Mouse (Mus musculus) testis, postnatal 14 days (tissue): ENCODE results near the gene Siva1.

Experiments
- DNase-seq: peaks from one replicate; pipeline ENCODE4 v3.0.0; 2021; ENCODE audit warnings: low spot score

The Siva1 gene

GRCm38 (mm10) chr12:112623742-112624141, 20.7 kb upstream of the Siva1 start:
- no peak for DNase-seq

DNA sequence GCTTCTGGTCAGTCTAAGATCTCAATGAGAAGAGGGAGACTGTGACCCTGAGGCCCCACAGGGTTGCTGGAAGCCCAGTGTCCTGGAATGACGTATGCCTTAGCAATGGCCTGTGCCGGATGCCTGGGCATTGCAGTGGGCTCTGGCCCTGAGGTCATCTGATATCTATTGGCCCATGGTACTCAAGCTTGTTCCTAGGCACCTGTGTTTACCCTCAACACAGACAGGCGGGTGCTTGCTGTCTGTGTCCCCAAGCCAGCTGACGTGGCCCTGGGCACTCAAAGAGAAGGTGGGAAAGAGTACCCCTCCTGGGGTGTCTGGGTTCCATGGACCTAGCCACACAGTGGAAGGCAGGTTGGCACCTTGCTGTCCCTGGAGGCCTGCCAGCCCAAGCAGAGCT, 18.8 kb upstream of the Siva1 start:
- no peak for DNase-seq

DNA sequence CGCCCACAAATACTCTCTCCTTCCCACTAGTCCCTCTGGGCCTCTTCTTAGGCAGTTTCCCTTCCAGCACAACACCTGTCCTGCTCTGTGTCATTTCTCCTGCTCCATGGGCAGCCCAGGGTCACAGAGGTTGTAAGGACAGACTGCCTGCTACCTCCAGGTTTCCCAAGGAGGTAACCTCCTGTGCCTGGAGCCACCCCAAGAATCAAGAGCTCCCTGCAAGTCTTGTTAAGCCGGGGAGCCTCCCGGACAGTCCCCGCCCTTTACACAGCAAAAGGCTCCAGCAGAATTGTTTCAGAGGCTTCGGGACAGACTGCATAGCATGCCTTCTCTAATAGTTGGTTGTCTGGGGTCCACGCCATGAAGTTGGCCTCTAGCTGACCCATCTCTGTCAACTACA, 18.0 kb upstream of the Siva1 start:
- DNase-seq, result no peak

GRCm38 (mm10) chr12:112627097-112627881, 17.2 kb upstream of the Siva1 start:
- no peak for DNase-seq

- DNase-seq, result no peak
These were observed 16.3 kb upstream of the Siva1 start for GRCm38 (mm10) chr12:112628197-112628596.

GRCm38 (mm10) chr12:112628928-112629721, 15.4 kb upstream of the Siva1 start:
- DNase-seq, result no peak

DNA sequence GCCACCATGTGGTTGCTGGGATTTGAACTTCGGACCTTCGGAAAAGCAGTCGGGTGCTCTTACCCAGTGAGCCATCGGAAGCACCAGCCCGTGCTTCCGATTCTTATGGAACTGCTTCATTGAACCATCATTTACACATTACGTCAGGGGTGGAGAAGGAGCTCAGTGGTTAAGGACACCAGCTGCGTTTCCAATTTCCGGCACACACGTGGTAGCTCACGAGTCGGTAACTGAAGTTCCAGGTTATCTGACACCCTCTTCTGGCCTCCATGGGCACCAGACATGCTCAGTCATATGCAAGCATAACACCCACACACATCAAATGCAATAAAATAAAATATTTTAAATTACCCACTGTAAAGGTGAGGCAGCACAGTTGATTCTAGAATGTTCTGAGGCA, 14.4 kb upstream of the Siva1 start:
- DNase-seq, result no peak

DNA sequence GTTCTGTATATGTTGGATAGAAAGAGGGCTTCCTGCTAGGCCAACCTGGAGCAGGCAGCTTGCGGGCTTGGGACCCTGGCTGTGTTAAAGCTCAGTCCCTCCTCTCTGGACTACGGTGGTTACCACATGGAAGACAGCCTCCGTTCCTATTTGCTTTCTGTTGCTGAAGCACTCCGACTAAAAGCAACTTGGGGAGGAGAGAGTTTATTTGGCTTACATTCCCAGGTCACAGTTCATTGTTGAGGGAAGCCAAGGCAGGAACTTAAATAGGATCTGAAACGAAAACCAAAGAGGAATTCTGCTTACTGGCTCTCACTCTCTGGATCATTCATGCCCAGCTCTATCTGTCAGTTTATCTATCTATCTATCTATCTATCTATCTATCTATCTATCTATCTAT, 13.7 kb upstream of the Siva1 start:
- DNase-seq, result no peak

DNA sequence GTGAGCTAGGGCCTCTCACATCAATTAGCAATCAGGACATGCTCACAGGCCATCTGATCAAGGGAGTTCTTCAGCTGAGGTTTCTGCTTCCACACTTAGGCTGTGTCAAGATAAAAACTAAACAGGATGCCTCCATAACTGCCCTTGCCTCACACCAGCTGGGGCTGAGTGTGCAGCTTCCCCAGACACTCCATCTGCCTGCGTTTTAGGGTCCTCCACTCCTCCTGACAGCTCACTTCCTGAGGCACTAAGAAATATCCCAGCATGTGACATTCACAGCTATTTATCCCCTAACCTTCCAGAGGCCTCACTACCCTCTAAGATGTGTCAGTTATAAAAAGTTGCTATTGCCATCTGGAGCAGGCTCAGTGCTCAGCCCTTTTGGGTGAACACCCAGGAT, 13.0 kb upstream of the Siva1 start:
- DNase-seq, result no peak

GRCm38 (mm10) chr12:112632084-112632777, 12.2 kb upstream of the Siva1 start:
- no peak for DNase-seq

- DNase-seq, result no peak
These were observed 11.6 kb upstream of the Siva1 start for GRCm38 (mm10) chr12:112632907-112633306.

GRCm38 (mm10) chr12:112633686-112634085, 10.8 kb upstream of the Siva1 start:
- DNase-seq, result no peak

GRCm38 (mm10) chr12:112639526-112639925, 5.0 kb upstream of the Siva1 start:
- DNase-seq, result no peak

DNA sequence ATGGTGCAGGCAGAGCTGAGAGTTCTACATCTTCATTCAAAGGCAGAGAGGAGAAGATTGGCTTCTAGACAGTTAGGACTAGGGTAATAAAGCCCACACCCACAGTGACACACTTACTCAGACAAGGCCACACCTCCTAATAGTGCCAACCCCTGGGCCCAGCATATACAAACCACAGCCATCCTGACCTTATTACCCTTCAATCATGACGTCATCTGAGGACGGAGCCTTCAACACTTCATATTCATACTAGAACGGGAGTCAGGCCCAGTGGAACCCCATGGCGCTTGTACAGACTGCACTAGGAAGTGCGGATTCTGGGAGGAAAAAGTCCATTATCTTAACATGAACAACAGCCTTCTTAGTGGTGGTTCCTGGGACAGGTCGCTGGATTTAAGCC, 1.4 kb upstream of the Siva1 start:
- DNase-seq, result no peak

GRCm38 (mm10) chr12:112644855-112645506, 502 bp downstream of the Siva1 start:
- DNase-seq, result no peak

DNA sequence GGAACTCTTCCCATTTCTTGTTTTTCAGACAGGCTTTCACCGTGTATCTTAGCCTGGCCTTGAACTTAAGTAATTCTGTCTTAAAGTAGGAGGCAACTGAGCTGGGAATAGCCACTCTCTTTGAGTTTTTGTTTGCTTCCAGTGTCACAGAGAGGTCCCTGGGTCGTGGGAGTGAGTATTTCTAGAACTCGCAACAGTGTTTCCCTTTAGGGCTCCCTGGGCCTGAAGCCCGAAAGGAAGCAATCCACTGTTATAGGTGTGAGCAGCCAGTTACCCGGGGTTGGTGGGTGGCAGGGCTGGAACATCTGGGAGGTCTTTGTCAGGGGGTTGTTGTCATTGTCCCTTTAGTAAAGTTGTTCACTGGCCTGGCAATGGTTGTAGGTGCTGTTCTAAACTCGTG, 1.7 kb downstream of the Siva1 start:
- DNase-seq, result peak; percentile 79

DNA sequence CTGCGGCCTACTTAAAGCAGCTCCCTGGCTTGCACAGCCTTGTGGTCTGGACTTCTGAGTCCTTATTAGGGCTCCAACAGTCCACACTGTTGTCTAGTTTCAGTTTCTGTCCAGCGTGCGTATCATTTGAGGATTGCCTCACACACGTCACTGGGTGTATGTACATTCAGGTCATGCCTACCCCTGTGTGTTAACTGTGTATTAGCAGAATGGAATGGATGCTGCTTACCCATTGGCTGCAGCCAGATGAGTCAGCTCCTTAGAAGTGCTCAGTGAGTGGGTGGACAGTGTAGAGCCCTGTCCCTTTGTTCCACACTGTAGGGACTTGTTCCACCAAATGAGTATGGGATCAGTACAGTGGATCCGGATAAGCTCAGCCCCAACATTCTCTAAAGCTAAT, 3.6 kb downstream of the Siva1 start:
- no peak for DNase-seq

- DNase-seq, result no peak
These were observed 7.4 kb downstream of the Siva1 start for GRCm38 (mm10) chr12:112651778-112652439.

DNA sequence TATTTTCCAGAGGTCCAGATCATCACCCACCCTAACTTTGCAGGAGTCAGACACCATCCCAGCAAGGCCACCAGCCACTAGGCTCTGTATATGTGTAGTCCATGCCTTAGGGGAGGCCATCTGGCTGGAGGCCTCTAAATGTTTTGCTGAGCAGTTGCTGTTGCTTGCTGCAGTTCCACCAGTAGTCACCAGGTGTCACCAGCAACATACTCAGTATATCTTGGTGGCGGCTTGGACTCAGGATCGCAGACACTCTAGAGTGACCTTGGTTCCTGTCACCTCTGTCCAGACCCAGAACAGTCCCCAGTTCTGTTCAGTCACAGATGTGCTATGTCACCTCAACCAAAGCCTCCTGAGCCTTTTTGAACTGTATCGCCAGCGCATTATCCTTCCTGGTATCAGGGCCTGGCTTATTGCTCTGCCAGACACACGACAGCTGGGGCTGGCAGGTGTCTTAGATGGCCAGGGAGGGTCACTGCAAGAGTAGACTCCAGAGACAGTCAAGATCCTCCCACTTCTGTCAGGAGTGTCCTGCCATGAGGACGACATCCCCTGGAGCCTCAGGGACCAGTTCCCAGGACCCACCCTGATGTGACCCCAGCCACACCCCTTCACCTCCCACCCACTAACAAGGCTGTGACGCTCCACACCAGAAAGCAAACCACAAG, 8.8 kb downstream of the Siva1 start:
- DNase-seq, result peak; percentile 54

- no peak for DNase-seq
These were observed 9.6 kb downstream of the Siva1 start for GRCm38 (mm10) chr12:112654076-112654475.

DNA sequence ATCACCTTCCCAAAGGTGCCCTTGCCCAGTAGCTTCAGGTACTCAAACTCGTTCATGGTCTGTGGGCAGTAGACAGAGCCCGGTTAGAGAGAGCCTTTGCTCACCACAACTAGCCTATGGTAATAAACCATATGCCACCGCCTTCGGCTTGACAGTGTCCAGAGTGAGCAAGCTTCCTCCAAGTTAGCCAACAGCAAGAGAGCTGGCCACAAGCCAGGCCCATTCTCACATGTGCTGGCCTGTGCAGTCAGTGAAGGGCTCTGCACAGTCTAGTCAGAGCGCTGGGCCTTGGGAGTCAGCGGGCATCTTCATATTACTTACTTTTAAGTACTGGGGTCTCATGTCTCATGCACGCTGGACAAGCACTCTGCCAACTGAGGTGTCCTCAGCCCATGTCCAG, 14.1 kb downstream of the Siva1 start:
- no peak for DNase-seq
